Mouse (Mus musculus) lung, embryonic 14.5 days (tissue): ENCODE measurements at regions not wholly inside any gene's neighbourhood (a gene's known extent, or its start where the extent isn't known, plus 50 kb on each side); places are given as distances from the start of the nearest gene placed in this dataset.

Experiments
- ATAC-seq: fragments of 200-750 bp; cut with Nextera tagmentation; 2 replicates; pipeline ENCODE4 v1.8.0; 2017; ENCODE audit warnings: mild to moderate bottlenecking, moderate TSS enrichment, moderate library complexity; ENCODE audit not compliant: insufficient read depth
- DNase-seq: peaks from one replicate; pipeline ENCODE4 v3.0.0-alpha.2; 2015
- H3K27ac ChIP-seq: fragments of 300-500 bp; sonication (generic); 2 replicates; pipeline ENCODE4 v1.5.1; 2014; ENCODE audit warnings: low read depth, mild to moderate bottlenecking, moderate library complexity
- H3K27me3 ChIP-seq: fragments of 300-500 bp; sonication (generic); 2 replicates; pipeline ENCODE4 v1.6.1; 2014; ENCODE audit warnings: low read length, control low read depth; ENCODE audit not compliant: insufficient read depth
- H3K36me3 ChIP-seq: fragments of 300-500 bp; sonication (generic); 2 replicates; pipeline ENCODE4 v1.6.1; 2014; ENCODE audit warnings: control low read depth; ENCODE audit not compliant: insufficient read depth
- H3K4me1 ChIP-seq: fragments of 300-500 bp; sonication (generic); 2 replicates; pipeline ENCODE4 v1.6.1; 2014; ENCODE audit warnings: antibody characterized with exemption, control low read depth; ENCODE audit not compliant: insufficient read depth
- H3K4me2 ChIP-seq: fragments of 300-500 bp; sonication (generic); 2 replicates; pipeline ENCODE4 v1.6.1; 2014; ENCODE audit warnings: mild to moderate bottlenecking
- H3K4me3 ChIP-seq: fragments of 300-500 bp; sonication (generic); 2 replicates; pipeline ENCODE4 v1.5.1; 2014; ENCODE audit warnings: low read depth, low read length
- H3K9ac ChIP-seq: fragments of 300-500 bp; sonication (generic); 2 replicates; pipeline ENCODE4 v1.6.1; 2014
- H3K9me3 ChIP-seq: fragments of 300-500 bp; sonication (generic); 2 replicates; pipeline ENCODE4 v1.6.1; 2016; ENCODE audit warnings: low read depth, low read length, control low read depth
- CTCF ChIP-seq: IDR thresholded peaks from 2 replicates; pipeline ENCODE4 v1.5.1; 2016; ENCODE audit warnings: antibody characterized with exemption, low read depth
- WGBS: fragments of 180-500 bp; shearing (Covaris S2); extraction: QIAGEN DNeasy Blood & Tissue Kit; methylation state at CpG from one replicate; pipeline ENCODE4 v1.1.7; 2014; 5-methylcytosine and 5-hydroxymethylcytosine counted together

DNA sequence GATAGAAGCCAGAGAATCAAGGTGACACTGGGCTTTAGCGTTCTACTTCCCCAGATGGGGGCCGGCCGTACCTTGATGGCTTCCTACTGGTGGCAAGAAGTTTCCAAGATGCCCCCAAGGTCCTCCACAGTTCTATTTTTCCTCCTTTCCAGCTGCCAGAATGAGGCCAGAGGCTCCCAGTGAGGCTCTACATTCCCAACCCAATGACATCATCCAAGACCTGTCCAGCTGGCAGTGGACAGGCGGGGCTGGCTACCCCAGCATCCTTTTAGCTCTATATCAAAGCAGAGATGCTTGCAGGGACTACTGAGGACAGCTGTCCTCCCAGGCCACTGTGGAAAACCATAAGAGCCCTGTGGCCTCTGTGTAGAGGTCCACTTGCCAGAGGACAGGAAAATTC lies 53.8 kb upstream of the Stx16 start:
- no peaks in the 10 kb centered on the region for H3K27me3 ChIP-seq
- 0 out of 2 replicates have a peak, but pooled peaks cover 3% of the 10 kb centered on the region for H3K4me1 ChIP-seq
- H3K4me3 ChIP-seq, result no peak overlapping the region
- H3K27ac ChIP-seq, result no peak overlapping the region
- DNase-seq (no peak), ATAC-seq (no peak)
- WGBS, result 88% methylated on average over 4 of the region's 4 CpGs
- H3K4me2 ChIP-seq, result no peak overlapping the region
- no peaks in the 10 kb centered on the region for H3K9me3 ChIP-seq
- no peak for TF ChIP-seq CTCF
- no peaks in the 10 kb centered on the region for H3K36me3 ChIP-seq
- H3K9ac ChIP-seq, result no peak overlapping the region

DNA sequence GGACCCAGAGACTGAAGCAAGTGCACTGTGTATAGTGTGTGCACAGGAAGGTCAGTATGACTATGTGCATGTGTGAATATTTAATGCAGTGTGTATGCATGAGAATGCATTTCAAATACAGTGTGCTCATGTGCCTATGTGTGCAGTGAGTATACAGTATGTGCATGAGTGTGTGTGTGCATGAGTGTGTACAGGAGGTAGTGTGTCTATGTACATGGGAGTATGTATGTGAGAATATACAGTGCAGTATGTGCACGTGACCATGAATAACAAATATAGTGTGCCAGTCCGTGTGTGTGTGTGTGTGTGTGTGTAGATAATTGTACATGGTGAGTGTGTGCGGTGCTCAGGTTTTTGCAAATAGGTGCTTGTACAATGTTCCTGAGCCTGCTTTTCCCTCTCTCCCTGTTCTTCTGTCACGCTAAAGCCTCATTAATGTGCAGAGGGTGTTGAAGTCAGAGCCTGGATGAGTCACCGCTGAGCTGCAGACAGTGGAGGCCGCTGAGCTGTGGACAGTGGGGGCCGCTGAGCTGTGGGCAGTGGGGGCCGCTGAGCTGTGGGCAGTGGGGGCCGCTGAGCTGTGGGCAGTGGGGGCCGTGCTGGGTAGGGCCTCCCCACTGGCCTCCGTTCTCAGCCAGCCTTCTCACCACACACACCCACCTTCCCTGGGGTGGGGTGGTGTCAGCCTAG lies 50.8 kb upstream of the Stx16 start:
- H3K4me2 ChIP-seq, result no peak overlapping the region
- no peak overlapping the region for H3K9ac ChIP-seq
- H3K4me3 ChIP-seq, result no peak overlapping the region
- WGBS, result 78% methylated on average over 11 of the region's 11 CpGs
- DNase-seq (no peak), ATAC-seq (no peak; the same call in 1 of the 2 replicates)
- no peaks in the 10 kb centered on the region for H3K9me3 ChIP-seq
- H3K27ac ChIP-seq, result no peak overlapping the region
- TF ChIP-seq CTCF, result no peak
- no peaks in the 10 kb centered on the region for H3K27me3 ChIP-seq
- 0 out of 2 replicates have a peak, but pooled peaks cover 3% of the 10 kb centered on the region for H3K4me1 ChIP-seq
- H3K36me3 ChIP-seq, result no peaks in the 10 kb centered on the region
